Mouse (Mus musculus) forebrain, embryonic 14.5 days (tissue): Measurements from ENCODE around the gene Kit. TPM values are rescaled to one million over a fixed set of nuclear protein-coding genes. Genes with fewer than 3 reads are reported as not detected.

Source experiments
- ATAC-seq: fragments of 200-750 bp; cut with Nextera tagmentation; 2 replicates; pipeline ENCODE4 v1.8.0; 2017; ENCODE audit warnings: mild to moderate bottlenecking, moderate library complexity
- DNase-seq: peaks from one replicate; pipeline ENCODE4 v3.0.0-alpha.2; 2015; ENCODE audit warnings: low spot score
- H3K27ac ChIP-seq: fragments of 300-500 bp; sonication (generic); 2 replicates; pipeline ENCODE4 v1.5.1; 2014; ENCODE audit warnings: low read depth, mild to moderate bottlenecking, control low read depth, low read length, moderate library complexity
- H3K27me3 ChIP-seq: fragments of 300-500 bp; sonication (generic); replicated peaks from 2 replicates; pipeline ENCODE4 v1.6.1; 2014; ENCODE audit warnings: low read length, control low read depth, mixed read lengths; ENCODE audit not compliant: control insufficient read depth, insufficient read depth
- H3K36me3 ChIP-seq: fragments of 300-500 bp; sonication (generic); 2 replicates; pipeline ENCODE4 v1.6.1; 2014; ENCODE audit warnings: low read length, control low read depth; ENCODE audit not compliant: control insufficient read depth, insufficient read depth
- H3K4me1 ChIP-seq: fragments of 300-500 bp; sonication (generic); 2 replicates; pipeline ENCODE4 v1.6.1; 2014; ENCODE audit warnings: antibody characterized with exemption, low read length, control low read depth; ENCODE audit not compliant: control insufficient read depth, insufficient read depth
- H3K4me2 ChIP-seq: fragments of 300-500 bp; sonication (generic); 2 replicates; pipeline ENCODE4 v1.6.1; 2014; ENCODE audit warnings: mild to moderate bottlenecking, control low read depth, low read length
- H3K4me3 ChIP-seq: fragments of 300-500 bp; sonication (generic); 2 replicates; pipeline ENCODE4 v1.5.1; 2014; ENCODE audit warnings: low read depth, low read length, control low read depth
- H3K9ac ChIP-seq: fragments of 300-500 bp; sonication (generic); 2 replicates; pipeline ENCODE4 v1.6.1; 2014; ENCODE audit warnings: mild to moderate bottlenecking, low read length, control low read depth, moderate library complexity
- H3K9me3 ChIP-seq: fragments of 300-500 bp; sonication (generic); replicated peaks from 2 replicates; pipeline ENCODE4 v1.6.1; 2016; ENCODE audit warnings: low read length, control low read depth, mixed read lengths; ENCODE audit not compliant: control insufficient read depth
- WGBS: fragments of 180-500 bp; shearing (Covaris S2); extraction: QIAGEN DNeasy Blood & Tissue Kit; methylation state at CpG from one replicate; pipeline ENCODE4 v1.1.7; 2014; 5-methylcytosine and 5-hydroxymethylcytosine counted together
- polyA plus RNA-seq: library from polyadenylated mRNA; unstranded; fragments of >200 nt; fragmentation: Nextera tagmentation; extraction: Ambion mirVana; gene quantifications from 2 replicates; pipeline ENCODE4 v1.2.1, GENCODE M21; 2014

The Kit gene
- polyA plus RNA-seq, 1 experiment from 2014 or later: 27.0 TPM

DNA sequence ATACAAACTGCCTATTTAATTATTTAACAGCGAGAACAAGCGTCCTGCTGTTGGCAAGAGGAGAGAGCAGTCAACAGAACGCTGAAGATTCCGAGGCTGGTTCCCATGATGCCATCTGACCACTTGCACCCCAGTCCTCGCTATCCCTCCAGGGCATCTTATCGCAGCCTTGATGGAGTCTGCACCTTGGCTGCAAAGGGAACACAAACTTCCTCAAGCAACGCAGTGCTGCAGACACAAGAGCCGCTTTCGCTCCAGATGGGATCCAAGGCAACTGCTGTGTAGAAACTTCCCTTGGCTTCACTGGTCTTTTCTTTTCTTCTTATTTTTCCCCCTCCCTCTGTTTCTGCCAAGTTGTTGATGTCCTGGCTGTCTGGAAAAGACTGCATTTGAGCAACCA is 124.8 kb downstream of the Kit start:
- Histone ChIP-seq H3K36me3 (no peaks in the 10 kb centered on the region), H3K4me3 (no peak overlapping the region), H3K9me3 (no peaks in the 10 kb centered on the region), H3K27ac (no peak overlapping the region), H3K9ac (no peak overlapping the region), H3K4me2 (no peak overlapping the region), H3K4me1 (0 out of 2 replicates have a peak, but pooled peaks cover 7% of the 10 kb centered on the region), H3K27me3 (no peaks in the 10 kb centered on the region)
- peak; percentile 43 for DNase-seq
- no peak for ATAC-seq
- WGBS: 61% methylated on average over 9 of the region's 9 CpGs

DNA sequence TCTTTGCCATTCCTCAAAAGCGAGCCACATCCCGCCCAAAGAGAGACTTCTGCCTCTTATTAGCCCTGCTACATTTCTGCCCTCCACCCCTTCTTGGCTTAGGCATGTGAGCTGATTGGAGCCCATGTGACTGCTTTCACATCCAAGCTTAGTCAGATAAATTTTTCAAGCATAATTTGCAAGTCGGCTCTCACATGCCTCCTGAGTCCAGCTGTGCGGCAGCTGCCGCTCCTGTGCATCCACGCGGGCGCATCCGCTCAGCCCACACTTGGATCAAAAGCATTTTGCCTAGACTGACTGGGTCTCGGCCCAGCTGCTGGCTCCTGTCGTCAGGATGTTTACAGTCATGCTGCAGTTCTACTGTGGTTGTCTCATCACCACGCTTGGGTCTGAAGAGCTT is 126.9 kb downstream of the Kit start:
- DNase-seq: no peak

DNA sequence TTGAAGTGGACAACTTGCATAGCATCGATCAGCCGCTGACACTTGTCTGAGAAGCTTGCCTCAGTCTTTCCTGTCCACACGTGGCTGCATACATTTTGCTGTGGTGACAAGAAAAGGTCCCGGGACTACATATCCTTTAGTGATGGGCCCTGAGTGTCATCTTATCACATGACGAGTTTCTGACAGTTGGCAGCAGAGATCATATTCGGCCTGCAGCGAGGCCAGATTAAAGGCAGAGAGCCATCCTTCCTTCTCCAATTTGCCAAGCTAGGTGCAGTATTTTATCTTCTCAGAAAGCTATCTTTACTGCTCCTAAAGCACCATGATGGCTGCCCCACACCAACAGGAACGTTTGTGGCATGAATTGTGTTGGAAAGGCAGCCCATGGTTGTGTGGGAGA is 127.4 kb downstream of the Kit start:
- Histone ChIP-seq H3K4me3 (no peak overlapping the region), H3K36me3 (no peaks in the 10 kb centered on the region), H3K27ac (no peak overlapping the region), H3K9me3 (no peaks in the 10 kb centered on the region), H3K4me2 (no peak overlapping the region), H3K9ac (no peak overlapping the region), H3K4me1 (0 out of 2 replicates have a peak, but pooled peaks cover 7% of the 10 kb centered on the region), H3K27me3 (no peaks in the 10 kb centered on the region)
- ATAC-seq (no peak), DNase-seq (no peak)
- 91% methylated on average over 8 of the region's 8 CpGs for WGBS

More for the DNA sequence above, 126.9 kb downstream of the Kit start:
- Histone ChIP-seq H3K4me2 (no peak overlapping the region), H3K27ac (no peak overlapping the region), H3K4me3 (no peak overlapping the region), H3K9ac (no peak overlapping the region), H3K9me3 (no peaks in the 10 kb centered on the region), H3K36me3 (no peaks in the 10 kb centered on the region), H3K4me1 (0 out of 2 replicates have a peak, but pooled peaks cover 7% of the 10 kb centered on the region), H3K27me3 (no peaks in the 10 kb centered on the region)
- no peak for ATAC-seq
- WGBS: 90% methylated on average over 12 of the region's 12 CpGs

- no peak overlapping the region for H3K9ac ChIP-seq
- no peaks in the 10 kb centered on the region for H3K9me3 ChIP-seq
- H3K4me3 ChIP-seq: no peak overlapping the region
- H3K4me1 ChIP-seq: 0 out of 2 replicates have a peak, but pooled peaks cover 6% of the 10 kb centered on the region
- H3K27ac ChIP-seq: no peak overlapping the region
- no peak for DNase-seq
- no peak overlapping the region for H3K4me2 ChIP-seq
- no peaks in the 10 kb centered on the region for H3K27me3 ChIP-seq
- no peaks in the 10 kb centered on the region for H3K36me3 ChIP-seq
- ATAC-seq: no peak
- WGBS: 86% methylated on average over 7 of the region's 7 CpGs
These were observed 130.0 kb downstream of the Kit start for GRCm38 (mm10) chr5:75704584-75705175.

GRCm38 (mm10) chr5:75705421-75705820 is 130.7 kb downstream of the Kit start:
- Histone ChIP-seq H3K27me3 (no peaks in the 10 kb centered on the region), H3K4me2 (no peak overlapping the region), H3K9me3 (no peaks in the 10 kb centered on the region), H3K4me3 (no peak overlapping the region), H3K27ac (no peak overlapping the region), H3K36me3 (no peaks in the 10 kb centered on the region), H3K9ac (no peak overlapping the region), H3K4me1 (no peaks in the 10 kb centered on the region)
- DNase-seq: no peak
- 98% methylated on average over 1 of the region's 1 CpGs for WGBS
- no peak for ATAC-seq
